Mouse (Mus musculus): Measurements from ENCODE around the gene Vrtn. TPM values are rescaled to one million over a fixed set of nuclear protein-coding genes. Genes with fewer than 3 reads are reported as not detected.
A peak's percentile ranks its signal among the peaks of the same experiment; 100 is the strongest.

Gene Vrtn
- polyA plus RNA-seq, 2 experiments, result not detected

DNA sequence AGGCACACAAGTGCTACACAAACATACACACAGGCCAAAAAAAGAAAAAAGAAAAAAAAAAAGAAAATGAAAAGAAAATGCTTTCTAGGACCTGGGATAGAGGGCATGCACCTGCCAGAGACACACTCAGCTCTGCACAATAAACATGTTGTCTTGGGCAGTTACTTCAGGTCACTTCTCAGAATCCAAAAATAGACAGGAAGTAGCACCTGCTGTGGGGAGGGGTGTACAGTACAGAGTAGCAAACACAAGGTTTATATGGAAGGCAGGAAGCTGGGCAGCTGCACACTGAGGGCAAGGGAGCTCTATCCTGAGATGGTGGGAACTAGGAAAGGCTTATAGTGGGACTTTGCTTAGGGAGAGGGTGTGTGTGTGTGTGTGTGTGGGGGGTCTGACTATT, 50.5 kb downstream of the Vrtn start:
- Histone ChIP-seq H3K9ac (replicated peaks) (no peak overlapping the region), H3K4me1 (replicated peaks; ENCODE audit: control insufficient read depth in 2 of 2, insufficient read depth in 2 of 2, low read length in 1 of 2) (no peaks in the 10 kb centered on the region), H3K4me2 (ENCODE audit: low read depth) (no peak overlapping the region), H3K27ac (no peak overlapping the region), H3K27me3 (ENCODE audit: control insufficient read depth, insufficient read depth, low read length) (no peaks in the 10 kb centered on the region; the same call in 1 of the 2 replicates), H3K9me3 (ENCODE audit: control insufficient read depth, low read length) (no peaks in the 10 kb centered on the region), H3K4me3 (ENCODE audit: insufficient read depth in 1 of 2, low read depth in 2 of 2, low read length in 2 of 2) (no peak overlapping the region), H3K36me3 (replicated peaks; ENCODE audit: control insufficient read depth, insufficient read depth, low read depth) (no peaks in the 10 kb centered on the region)
- ATAC-seq (ENCODE audit: insufficient read depth) (no peak), DNase-seq (ENCODE audit: low read depth in 3 of 3, low spot score in 3 of 3) (no peak)
- no peak for TF ChIP-seq EP300 (IDR thresholded peaks at IDR 0.05; ENCODE audit: low read depth)
- TF ChIP-seq CTCF (IDR thresholded peaks at IDR 0.05; ENCODE audit: low read depth), result no peak

DNA sequence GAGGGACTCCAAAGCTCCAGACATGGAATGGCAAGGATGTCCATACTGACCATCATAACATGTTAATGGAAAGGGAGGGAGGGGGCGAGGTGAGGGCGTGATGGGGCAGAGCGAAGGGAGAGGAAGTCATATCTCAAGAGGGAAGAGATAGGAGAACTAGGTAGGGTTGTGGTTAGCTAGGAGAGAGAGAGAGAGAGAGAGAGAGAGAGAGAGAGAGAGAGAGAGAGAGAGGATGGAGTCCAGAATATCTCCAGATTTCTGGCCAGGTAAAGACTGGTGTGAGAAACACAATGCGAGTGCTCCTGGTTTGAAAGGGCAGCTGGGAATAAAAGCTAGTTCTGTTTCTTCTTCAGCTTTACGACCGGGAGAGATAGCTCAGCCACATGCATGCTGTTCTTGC, 51.3 kb downstream of the Vrtn start:
- DNase-seq (ENCODE audit: low read depth in 3 of 3, low spot score in 3 of 3), result no peak
- no peak overlapping the region for H3K9ac ChIP-seq (replicated peaks)
- no peaks in the 10 kb centered on the region for H3K36me3 ChIP-seq (replicated peaks; ENCODE audit: control insufficient read depth, insufficient read depth, low read depth)
- no peak overlapping the region for H3K4me2 ChIP-seq (ENCODE audit: low read depth)
- peaks cover 3% of the 10 kb centered on the region for H3K27me3 ChIP-seq (ENCODE audit: control insufficient read depth, insufficient read depth, low read length)
- 30% methylated on average over 6 of the region's 6 CpGs for WGBS (ENCODE audit: insufficient replicate concordance)
- no peaks in the 10 kb centered on the region for H3K9me3 ChIP-seq (ENCODE audit: control insufficient read depth, low read length)
- TF ChIP-seq CTCF (IDR thresholded peaks at IDR 0.05; ENCODE audit: low read depth) (no peak), EP300 (IDR thresholded peaks at IDR 0.05; ENCODE audit: low read depth) (no peak)
- H3K27ac ChIP-seq, result no peak overlapping the region
- H3K4me1 ChIP-seq (replicated peaks; ENCODE audit: control insufficient read depth in 2 of 2, insufficient read depth in 2 of 2, low read length in 1 of 2), result no peaks in the 10 kb centered on the region
- ATAC-seq (ENCODE audit: insufficient read depth), result no peak
- no peak overlapping the region for H3K4me3 ChIP-seq (ENCODE audit: insufficient read depth in 1 of 2, low read depth in 2 of 2, low read length in 2 of 2)

DNA sequence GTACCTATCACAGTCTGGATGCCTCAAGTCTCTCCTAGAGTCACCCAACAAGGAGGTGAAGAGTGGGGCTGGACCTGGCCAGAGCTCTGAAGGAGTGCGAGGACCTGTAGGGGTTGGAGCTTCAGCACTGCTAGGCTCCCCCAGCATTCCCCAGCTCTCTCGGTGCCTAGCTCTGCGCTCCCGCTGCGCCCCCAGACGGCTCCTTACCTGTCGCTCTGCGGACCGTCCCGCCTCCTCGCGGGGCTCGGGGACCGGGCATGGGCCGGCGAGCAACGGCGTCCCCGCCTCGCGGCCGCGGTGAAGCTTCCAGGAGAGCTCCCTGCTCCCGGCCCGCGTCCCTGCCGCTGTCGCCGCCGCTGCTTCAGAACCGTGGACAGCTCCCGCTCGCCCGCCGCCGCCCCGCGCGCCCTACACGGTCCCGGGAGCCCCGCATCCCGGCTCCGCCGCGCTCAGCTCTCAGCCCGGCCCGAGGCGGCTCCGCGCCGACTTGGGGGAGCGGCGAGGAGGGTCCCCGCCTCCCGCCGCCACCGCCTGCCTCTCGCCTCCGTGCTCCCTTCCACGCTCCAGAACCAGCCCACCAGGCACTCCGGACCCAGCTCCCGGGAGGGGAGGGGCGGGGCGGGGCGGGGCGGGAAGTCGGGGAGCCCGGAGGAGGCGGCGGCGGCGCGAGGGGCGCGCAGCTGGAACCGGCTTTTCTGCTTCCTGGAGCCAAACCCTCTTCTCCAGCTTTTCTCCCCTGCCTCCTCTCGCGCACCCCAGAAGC, 57.7 kb downstream of the Vrtn start, which contains the start of gene Syndig1l:
Gene Syndig1l (minus strand): TSS at position 513 of the 763 bp plus-strand sequence.
- H3K4me1 ChIP-seq (replicated peaks; ENCODE audit: control insufficient read depth in 2 of 2, insufficient read depth in 2 of 2, low read length in 1 of 2), result no peaks in the 10 kb centered on the region
- WGBS (ENCODE audit: insufficient replicate concordance), result under 1% methylated on average over 59 of the region's 79 CpGs
- no peaks in the 10 kb centered on the region for H3K9me3 ChIP-seq (ENCODE audit: control insufficient read depth, low read length)
- no peak within 1 kb of the TSS for H3K27ac ChIP-seq
- peak within 1 kb of the TSS; percentile 39 to 43 for H3K4me3 ChIP-seq (ENCODE audit: insufficient read depth in 1 of 2, low read depth in 2 of 2, low read length in 2 of 2)
- DNase-seq (ENCODE audit: low read depth in 3 of 3, low spot score in 3 of 3) (peak in 2 of 3 experiments; percentile 14 to 26), ATAC-seq (ENCODE audit: insufficient read depth) (peak; percentile 41; the same call in 1 of the 2 replicates)
- peak within 1 kb of the TSS; percentile 58 for H3K4me2 ChIP-seq (ENCODE audit: low read depth)
- no peak for TF ChIP-seq CTCF (IDR thresholded peaks at IDR 0.05; ENCODE audit: low read depth)
- no peak for TF ChIP-seq EP300 (IDR thresholded peaks at IDR 0.05; ENCODE audit: low read depth)
- no peak within 1 kb of the TSS for H3K9ac ChIP-seq (replicated peaks)
- no peaks in the 10 kb centered on the region for H3K36me3 ChIP-seq (replicated peaks; ENCODE audit: control insufficient read depth, insufficient read depth, low read depth)
- H3K27me3 ChIP-seq (ENCODE audit: control insufficient read depth, insufficient read depth, low read length), result peaks cover 37% of the 10 kb centered on the region

Other genes starting within 250 kb of the Vrtn start
- gene Entpd5, start 232.0 kb upstream of the Vrtn start, polyA plus RNA-seq (2012; rRNA removed), result 4.3 and 4.9 TPM in 2 replicates
- gene Entpd5, start 232.0 kb upstream of the Vrtn start, polyA plus RNA-seq (2014; fragmentation: Nextera tagmentation; extraction: Ambion mirVana), result 10.0 and 10.2 TPM in 2 replicates
- gene Bbof1, start 231.9 kb upstream of the Vrtn start, polyA plus RNA-seq (2012; rRNA removed), result 0.12 and 0.33 TPM in 2 replicates
- 0.25 and 0.44 TPM in 2 replicates for gene Bbof1, start 231.9 kb upstream of the Vrtn start, polyA plus RNA-seq (2014; fragmentation: Nextera tagmentation; extraction: Ambion mirVana)
- 5.4 and 10.0 TPM in 2 replicates for gene Rnf113a2, start 223.8 kb upstream of the Vrtn start, polyA plus RNA-seq (2012; rRNA removed)
- gene Rnf113a2, start 223.8 kb upstream of the Vrtn start, polyA plus RNA-seq (2014; fragmentation: Nextera tagmentation; extraction: Ambion mirVana), result 12.8 and 13.2 TPM in 2 replicates
- gene Aldh6a1, start 190.0 kb upstream of the Vrtn start, polyA plus RNA-seq (2012; rRNA removed), result 8.9 and 10.4 TPM in 2 replicates
- gene Aldh6a1, start 190.0 kb upstream of the Vrtn start, polyA plus RNA-seq (2014; fragmentation: Nextera tagmentation; extraction: Ambion mirVana), result 24.9 and 26.3 TPM in 2 replicates
- gene Lin52, start 189.6 kb upstream of the Vrtn start, polyA plus RNA-seq (2012; rRNA removed), result 7.4 and 10.8 TPM in 2 replicates
- gene Lin52, start 189.6 kb upstream of the Vrtn start, polyA plus RNA-seq (2014; fragmentation: Nextera tagmentation; extraction: Ambion mirVana), result 10.4 and 12.1 TPM in 2 replicates
- not detected in 2 replicates for gene Vsx2, start 71.3 kb upstream of the Vrtn start, polyA plus RNA-seq (2012; rRNA removed)
- gene Vsx2, start 71.3 kb upstream of the Vrtn start, polyA plus RNA-seq (2014; fragmentation: Nextera tagmentation; extraction: Ambion mirVana), result not detected in 2 replicates
- 3.4 and 3.7 TPM in 2 replicates for gene Abcd4, start 23.6 kb upstream of the Vrtn start, polyA plus RNA-seq (2012; rRNA removed)
- 1.5 and 1.6 TPM in 2 replicates for gene Abcd4, start 23.6 kb upstream of the Vrtn start, polyA plus RNA-seq (2014; fragmentation: Nextera tagmentation; extraction: Ambion mirVana)
- gene Syndig1l, start 57.8 kb downstream of the Vrtn start, polyA plus RNA-seq (2012; rRNA removed), result 0.04 and 0.06 TPM in 2 replicates
- 0.08 and 0.14 TPM in 2 replicates for gene Syndig1l, start 57.8 kb downstream of the Vrtn start, polyA plus RNA-seq (2014; fragmentation: Nextera tagmentation; extraction: Ambion mirVana)
- gene Npc2, start 132.1 kb downstream of the Vrtn start, polyA plus RNA-seq (2012; rRNA removed), result 15.6 and 22.5 TPM in 2 replicates
- gene Npc2, start 132.1 kb downstream of the Vrtn start, polyA plus RNA-seq (2014; fragmentation: Nextera tagmentation; extraction: Ambion mirVana), result 18.0 and 19.4 TPM in 2 replicates
- gene Isca2, start 132.2 kb downstream of the Vrtn start, polyA plus RNA-seq (2012; rRNA removed), result 54.1 and 60.3 TPM in 2 replicates
- 93.0 and 105 TPM in 2 replicates for gene Isca2, start 132.2 kb downstream of the Vrtn start, polyA plus RNA-seq (2014; fragmentation: Nextera tagmentation; extraction: Ambion mirVana)
- 0.12 and 0.21 TPM in 2 replicates for gene Ltbp2, start 235.5 kb downstream of the Vrtn start, polyA plus RNA-seq (2012; rRNA removed)
- gene Ltbp2, start 235.5 kb downstream of the Vrtn start, polyA plus RNA-seq (2014; fragmentation: Nextera tagmentation; extraction: Ambion mirVana), result 0.08 and 0.16 TPM in 2 replicates